Mouse (Mus musculus): ENCODE results near the gene Hnrnpl.

The Hnrnpl gene

DNA sequence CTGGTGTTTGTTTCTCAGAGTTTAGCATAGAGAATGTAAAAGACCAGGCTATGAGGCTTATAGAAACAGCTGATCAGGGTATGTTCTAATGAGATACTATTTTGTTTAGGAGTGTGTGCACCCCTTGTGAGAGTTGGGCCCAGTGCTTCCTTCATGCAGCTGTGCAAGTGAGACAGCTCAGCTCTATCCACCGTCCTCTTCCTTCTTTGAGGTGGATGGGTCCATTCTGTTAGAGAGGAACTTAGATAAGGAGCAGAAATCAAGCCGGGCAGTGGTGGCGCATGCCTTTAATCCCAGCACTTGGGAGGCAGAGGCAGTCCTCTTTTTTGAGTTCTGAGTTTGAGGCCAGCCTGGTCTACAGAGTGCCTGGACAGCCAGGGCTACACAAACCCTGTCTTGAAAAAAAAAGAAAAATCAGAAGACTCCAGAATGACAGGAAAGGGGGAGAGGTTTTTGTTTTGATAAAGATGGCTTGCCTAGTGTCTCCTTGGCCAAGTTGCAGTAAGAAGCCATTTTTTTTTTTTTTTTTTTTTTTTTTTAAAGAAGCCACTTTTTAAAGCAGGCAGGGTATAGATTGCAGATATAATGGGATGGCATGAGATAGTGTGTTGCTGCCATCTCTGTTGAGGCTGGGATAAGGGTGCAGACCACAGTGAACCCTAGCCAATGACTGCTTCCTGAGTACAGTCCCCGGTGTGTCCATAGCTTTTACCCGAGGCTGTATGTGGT lies 6.1 kb downstream of the Hnrnpl start:
- no peak for DNase-seq

DNA sequence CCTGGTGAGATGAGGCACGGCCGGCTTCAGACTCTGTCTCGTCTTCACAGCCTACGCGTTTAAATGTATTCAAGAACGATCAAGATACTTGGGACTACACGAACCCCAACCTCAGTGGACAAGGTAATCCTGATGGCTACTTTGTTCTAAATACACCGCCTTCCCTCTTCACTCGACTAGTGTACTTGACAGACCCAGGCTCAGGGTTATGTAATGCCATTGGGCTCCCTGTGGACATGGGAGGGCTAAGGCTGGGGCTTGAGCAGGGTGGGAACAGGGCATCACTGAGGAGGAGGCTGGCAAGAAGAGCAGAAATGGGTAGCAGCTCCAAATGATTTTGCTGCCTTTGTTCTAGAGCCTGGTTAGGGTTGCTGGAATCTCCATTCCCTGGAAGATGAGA lies 6.9 kb downstream of the Hnrnpl start:
- no peak for DNase-seq

GRCm38 (mm10) chr7:28816201-28816600 lies 7.9 kb downstream of the Hnrnpl start:
- DNase-seq: peak; percentile 71 to 77

GRCm38 (mm10) chr7:28816920-28817319 lies 8.6 kb downstream of the Hnrnpl start:
- peak in 1 of 2 experiments; percentile 27 for DNase-seq

- DNase-seq: no peak
Measured at GRCm38 (mm10) chr7:28817524-28817923, 9.2 kb downstream of the Hnrnpl start.

DNA sequence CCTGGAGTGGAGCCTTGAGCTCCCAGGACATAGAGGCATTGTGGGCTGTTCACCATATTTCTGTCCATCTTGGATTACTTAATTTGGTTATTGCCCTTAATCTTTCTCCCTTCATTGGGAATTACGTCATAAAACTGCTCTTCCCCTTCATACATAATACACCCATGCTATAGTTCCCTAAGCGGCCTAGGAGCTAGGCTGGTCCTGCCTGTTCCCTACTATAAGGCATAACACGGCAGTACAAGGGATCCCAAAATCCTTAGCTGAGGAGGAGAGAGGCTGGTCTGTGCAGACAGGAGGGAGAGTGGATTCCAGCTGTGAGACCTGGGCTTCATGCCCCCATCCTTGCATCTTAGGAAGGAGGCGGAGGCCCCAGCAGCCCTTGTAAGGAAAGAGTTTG lies 9.6 kb downstream of the Hnrnpl start:
- DNase-seq: no peak

GRCm38 (mm10) chr7:28818436-28818835 lies 10.1 kb downstream of the Hnrnpl start:
- no peak for DNase-seq

DNA sequence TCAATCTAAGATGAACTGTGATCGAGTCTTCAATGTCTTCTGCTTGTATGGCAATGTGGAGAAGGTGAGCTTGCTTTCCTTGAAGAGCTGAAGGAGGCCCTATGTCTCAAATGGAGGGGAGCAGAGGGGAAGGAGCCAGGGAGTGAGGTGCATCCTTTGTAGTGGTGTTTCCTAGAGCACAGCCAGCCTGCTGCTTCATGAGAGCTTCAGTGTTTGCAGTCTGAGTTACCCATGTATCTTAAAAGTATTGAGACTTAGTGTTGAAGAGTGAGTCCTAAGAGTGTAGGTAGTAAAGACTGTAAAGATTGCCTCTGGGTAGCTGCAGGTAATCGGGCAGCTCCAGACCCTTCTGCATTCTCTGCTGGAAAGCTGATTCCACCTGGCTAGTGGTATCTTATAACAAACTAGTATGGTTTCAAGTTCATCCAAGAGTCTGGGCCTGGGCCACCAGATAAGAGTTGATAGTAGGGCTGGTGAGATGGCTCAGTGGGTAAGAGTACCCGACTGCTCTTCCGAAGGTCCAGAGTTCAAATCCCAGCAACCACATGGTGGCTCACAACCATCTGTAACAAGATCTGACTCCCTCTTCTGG lies 10.6 kb downstream of the Hnrnpl start:
- no peak for DNase-seq

DNA sequence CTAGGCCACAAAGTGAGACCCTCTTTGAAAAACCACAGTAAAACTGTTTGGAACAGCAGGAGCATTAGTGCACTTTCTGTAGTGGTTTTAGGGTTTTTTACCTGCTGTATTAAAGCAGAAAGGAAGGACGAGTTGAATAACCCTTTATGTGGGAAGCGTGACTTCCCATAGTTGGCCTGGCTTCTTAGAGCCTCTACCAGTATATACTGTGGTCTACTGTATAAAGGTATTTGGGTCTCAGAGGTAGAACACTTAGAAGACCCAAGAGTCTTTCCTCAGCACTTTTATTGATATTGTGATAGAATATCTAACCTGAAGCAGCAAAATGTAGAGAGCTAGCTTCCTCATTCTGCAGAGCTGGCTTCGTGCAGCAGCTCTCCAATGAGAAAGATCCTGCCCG lies 11.2 kb downstream of the Hnrnpl start:
- DNase-seq: no peak

DNA sequence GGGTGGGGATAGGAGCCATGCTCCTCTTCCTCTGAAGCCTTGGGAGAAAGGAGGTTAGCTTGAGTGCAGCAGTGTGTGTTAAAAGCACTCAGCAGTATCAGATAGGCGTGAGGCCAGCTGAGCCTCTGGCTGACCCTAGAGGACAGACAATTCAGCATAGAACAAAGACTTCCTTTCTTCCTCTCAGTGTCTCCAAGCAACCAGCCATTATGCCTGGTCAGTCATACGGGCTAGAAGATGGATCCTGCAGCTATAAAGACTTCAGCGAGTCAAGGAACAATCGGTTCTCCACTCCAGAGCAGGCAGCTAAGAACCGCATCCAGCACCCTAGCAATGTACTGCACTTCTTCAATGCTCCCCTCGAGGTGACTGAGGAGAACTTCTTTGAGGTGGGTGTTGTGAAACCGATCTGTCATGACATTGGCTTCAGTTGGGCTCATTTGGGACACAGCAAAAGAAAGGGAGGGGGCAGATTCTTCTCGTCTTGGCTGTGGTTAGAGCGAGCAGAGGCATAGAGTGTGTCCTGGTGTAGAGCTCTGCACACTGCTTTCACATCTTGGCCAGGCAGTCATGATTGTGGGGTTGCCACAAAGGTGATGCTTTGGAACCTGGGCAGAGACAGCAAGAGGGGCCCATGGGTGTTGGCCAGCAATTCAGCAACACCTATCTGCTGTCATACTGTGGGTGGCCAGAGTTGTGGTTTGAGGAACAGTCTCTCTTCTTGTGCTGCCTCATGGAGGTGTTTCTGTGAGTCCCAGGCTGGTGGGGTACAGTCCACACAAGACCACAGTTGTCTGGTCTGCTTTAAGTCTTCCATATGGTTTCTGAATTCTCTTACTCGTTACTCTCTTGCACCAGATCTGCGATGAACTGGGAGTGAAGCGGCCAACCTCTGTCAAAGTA lies 12.3 kb downstream of the Hnrnpl start:
- no peak for DNase-seq

GRCm38 (mm10) chr7:28821261-28821831 lies 13.0 kb downstream of the Hnrnpl start:
- peak in 1 of 2 experiments; percentile 23 for DNase-seq

- DNase-seq: no peak
Measured at GRCm38 (mm10) chr7:28822556-28822955, 14.2 kb downstream of the Hnrnpl start.

GRCm38 (mm10) chr7:28822993-28823903 lies 14.9 kb downstream of the Hnrnpl start:
- DNase-seq: no peak

DNA sequence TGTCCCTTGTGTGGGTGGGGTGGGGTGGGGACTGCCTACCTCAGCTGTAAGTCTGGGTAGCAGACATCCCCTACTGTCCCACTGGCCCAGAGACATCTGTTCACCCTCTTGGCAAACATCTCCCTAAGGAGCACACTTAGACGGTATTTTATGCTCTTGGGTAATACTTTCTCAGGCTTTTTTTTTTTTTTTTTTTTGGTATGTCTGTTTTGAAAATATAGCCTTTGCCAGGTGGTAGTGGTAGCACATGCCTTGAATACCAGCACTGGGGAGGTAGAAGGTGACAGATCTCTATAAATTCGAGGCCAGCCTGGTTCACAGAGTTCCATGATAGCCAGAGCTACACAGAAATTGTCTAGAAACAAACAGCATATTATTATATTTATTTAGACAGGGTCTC lies 15.6 kb downstream of the Hnrnpl start:
- DNase-seq: no peak

DNA sequence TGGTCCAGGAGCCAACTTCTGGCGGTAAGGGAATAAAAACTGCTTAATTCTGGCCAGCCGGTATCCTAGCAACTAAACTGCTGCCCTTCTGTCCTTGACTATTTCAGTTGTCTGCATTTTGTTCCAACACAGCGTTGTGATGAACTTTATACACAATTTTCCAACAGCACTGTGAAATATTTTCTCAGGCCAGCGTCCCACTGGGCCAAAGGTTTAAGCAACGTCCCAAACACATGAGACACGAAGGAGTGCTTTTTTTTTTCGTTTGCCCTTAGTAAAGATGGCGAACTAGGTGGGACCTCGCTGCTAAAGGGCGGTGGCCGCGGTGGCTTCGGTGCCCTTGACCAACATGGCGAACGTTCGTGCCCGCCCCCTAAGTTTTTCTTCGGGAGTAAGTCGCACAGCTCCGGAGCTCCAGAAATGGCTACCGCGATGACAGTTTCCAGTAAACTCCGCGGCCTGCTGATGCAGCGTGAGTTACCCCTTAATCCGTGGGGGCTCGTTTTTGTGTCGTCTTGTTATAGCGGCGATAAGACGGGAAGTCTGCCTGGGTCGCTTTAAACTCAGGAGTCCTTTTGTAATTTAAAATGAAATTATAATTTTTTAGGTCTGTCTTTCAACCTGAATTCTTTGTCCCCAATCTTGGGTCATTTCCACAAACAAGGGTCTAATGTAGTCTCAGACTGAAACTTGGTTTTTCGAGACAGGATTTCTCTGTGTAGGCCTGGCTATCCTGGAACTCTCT lies 16.8 kb downstream of the Hnrnpl start, which contains the start of gene Ech1:
Gene Ech1 (plus strand): TSS at position 277 of the 745 bp plus-strand sequence.
- DNase-seq: peak; percentile 87 to 89

GRCm38 (mm10) chr7:28825686-28826401 lies 17.5 kb downstream of the Hnrnpl start:
- peak in 1 of 2 experiments; percentile 40 for DNase-seq

GRCm38 (mm10) chr7:28826402-28826772 lies 18.0 kb downstream of the Hnrnpl start:
- DNase-seq: no peak

- no peak for DNase-seq
Measured at GRCm38 (mm10) chr7:28827338-28827737, 19.0 kb downstream of the Hnrnpl start.

DNA sequence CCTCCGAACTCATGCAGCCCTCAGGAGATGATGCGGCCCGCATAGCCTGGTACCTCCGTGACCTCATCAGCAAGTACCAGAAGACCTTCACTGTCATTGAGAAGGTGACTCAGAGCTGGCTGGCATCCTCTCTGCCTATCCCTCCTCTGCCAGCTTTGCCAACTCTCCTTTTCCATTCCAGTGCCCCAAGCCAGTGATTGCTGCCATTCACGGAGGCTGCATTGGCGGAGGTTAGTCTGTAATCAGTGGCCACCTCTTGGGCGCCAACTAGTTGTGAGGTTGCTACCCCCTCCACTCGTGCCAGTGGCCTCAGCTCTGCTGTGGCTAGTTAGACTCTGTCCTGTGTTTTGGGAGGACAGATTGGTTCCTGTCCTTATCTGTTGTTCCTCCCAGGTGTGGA lies 21.5 kb downstream of the Hnrnpl start:
- no peak for DNase-seq

- DNase-seq: no peak
Measured at GRCm38 (mm10) chr7:28830981-28831380, 22.6 kb downstream of the Hnrnpl start.

Measured in B cell, adult 2 months (primary cell).